Mouse (Mus musculus): ENCODE results near the gene Gm36864.

DNA sequence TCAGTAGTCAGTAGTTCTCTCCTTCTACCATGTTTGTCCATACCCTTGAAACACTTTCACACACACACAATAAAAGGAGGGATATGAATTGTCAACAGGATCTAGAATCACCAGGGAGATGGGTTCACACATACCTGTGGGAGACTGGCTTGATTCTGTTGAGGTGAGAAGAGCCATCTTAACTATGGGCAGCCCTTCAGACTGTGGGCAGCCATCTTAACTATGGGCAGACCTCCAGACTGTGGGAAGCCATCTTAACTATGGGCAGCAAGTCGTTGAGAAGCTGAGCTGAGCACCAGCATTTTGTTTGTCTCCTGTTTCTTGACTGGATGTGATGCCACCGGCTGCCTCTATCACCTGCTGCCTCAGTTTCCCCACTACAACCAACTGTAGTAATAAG lies 35.3 kb downstream of the Gm36864 start:
- TF ChIP-seq CTCF (IDR thresholded peaks at IDR 0.05; ENCODE audit: borderline replicate concordance, insufficient read depth, low read length) = no peak
- no peak for TF ChIP-seq POLR2A (IDR thresholded peaks at IDR 0.05; ENCODE audit: low read depth, low read length)
